Mouse (Mus musculus): ENCODE data around the gene Grhpr. TPM values are rescaled to one million over a fixed set of nuclear protein-coding genes. Genes with fewer than 3 reads are reported as not detected.

The Grhpr gene
- total and polyA plus RNA-seq, 3 experiments: 76.6 to 204 (median 107) TPM

- H3K4me1 ChIP-seq (ENCODE audit: control insufficient read depth in 1 of 2, insufficient read depth in 2 of 2): peaks cover 10 to 50% of the 10 kb centered on the region in 2 experiments
- in situ Hi-C loops (cut with MboI; ENCODE audit: low pct_ligation_motif_present, low pct_unique_long_range_greater_than_20kb, low sequenced_read_pairs) (no loop called here), dilution Hi-C loops (cut with MboI; ENCODE audit: extremely low pct_ligation_motif_present, extremely low pct_unique_long_range_greater_than_20kb, low sequenced_read_pairs) (no loop called here)
- peak within 1 kb of the TSS; percentile 55 for H3K4me2 ChIP-seq (ENCODE audit: insufficient read depth, low read depth, poor library complexity, severe bottlenecking)
- H3K9me3 ChIP-seq (replicated peaks; ENCODE audit: low read length): no peaks in the 10 kb centered on the region
- H3K36me3 ChIP-seq (replicated peaks in 1 of 2; ENCODE audit: control insufficient read depth in 1 of 2, insufficient read depth in 1 of 2, low read length in 1 of 2): peaks cover 12 to 33% of the 10 kb centered on the region in 2 experiments
- H3K27me3 ChIP-seq (replicated peaks): no peaks in the 10 kb centered on the region
- DNase-seq (ENCODE audit: extremely low read depth): peak; percentile 97
- TF ChIP-seq GABPA (IDR thresholded peaks at IDR 0.05; ENCODE audit: insufficient replicate concordance, low read depth, low read length) (no peak), ZKSCAN1 (IDR thresholded peaks at IDR 0.05; ENCODE audit: borderline replicate concordance, low read depth, low read length) (no peak), MAX (IDR thresholded peaks at IDR 0.05; ENCODE audit: low read length) (peak; percentile 90), KAT2A (IDR thresholded peaks at IDR 0.05; ENCODE audit: insufficient replicate concordance, low read length) (no peak), CHD2 (IDR thresholded peaks at IDR 0.05; ENCODE audit: low read length) (no peak), IRF4 (IDR thresholded peaks at IDR 0.05; ENCODE audit: low read depth, low read length) (peak; percentile 38), PAX5 (IDR thresholded peaks at IDR 0.05; ENCODE audit: low read length) (no peak), MAZ (IDR thresholded peaks at IDR 0.05; ENCODE audit: low read depth, low read length) (peak; percentile 85), ZNF384 (IDR thresholded peaks at IDR 0.05; ENCODE audit: low read depth, low read length) (no peak), TCF12 (IDR thresholded peaks at IDR 0.05; ENCODE audit: low read depth, low read length) (peak; percentile 83), ETS1 (conservative IDR thresholded peaks at IDR 0.05; ENCODE audit: low read depth, low read length) (peak; percentile 27; the same call in 1 of the 2 replicates), JUN (IDR thresholded peaks at IDR 0.05; ENCODE audit: insufficient read depth, low read depth, low read length) (no peak), MXI1 (IDR thresholded peaks at IDR 0.05; ENCODE audit: low read depth, low read length) (peak; percentile 96), CTCF (conservative IDR thresholded peaks at IDR 0.05 in 1 of 2, IDR thresholded peaks at IDR 0.05 in 1 of 2; ENCODE audit: low read depth in 2 of 2, low read length in 2 of 2) (no peak), TBP (conservative IDR thresholded peaks at IDR 0.05; ENCODE audit: low read depth, low read length) (0 out of 2 replicates have a peak, but pooled peaks have one; percentile 23), E2F4 (IDR thresholded peaks at IDR 0.05; ENCODE audit: insufficient replicate concordance, low read depth, low read length) (no peak), SIN3A (IDR thresholded peaks at IDR 0.05; ENCODE audit: low read length) (peak; percentile 91), NELFE (IDR thresholded peaks at IDR 0.05; ENCODE audit: low read depth, low read length) (peak; percentile 95), ZC3H11A (IDR thresholded peaks at IDR 0.05; ENCODE audit: low read depth, low read length) (no peak), JUND (conservative IDR thresholded peaks at IDR 0.05; ENCODE audit: low read depth, low read length) (0 out of 2 replicates have a peak, but pooled peaks have one; percentile 11), UBTF (IDR thresholded peaks at IDR 0.05; ENCODE audit: low read depth, low read length) (no peak), EP300 (IDR thresholded peaks at IDR 0.05; ENCODE audit: low read length) (no peak), ELF1 (IDR thresholded peaks at IDR 0.05; ENCODE audit: low read depth, low read length) (peak; percentile 90), USF1 (IDR thresholded peaks at IDR 0.05; ENCODE audit: low read depth, low read length) (no peak), POLR2AphosphoS2 (IDR thresholded peaks at IDR 0.05; ENCODE audit: low read depth, low read length) (peak; percentile 87), BHLHE40 (IDR thresholded peaks at IDR 0.05; ENCODE audit: low read depth, low read length) (0 out of 2 replicates have a peak, but pooled peaks have one; percentile 14), MYC (IDR thresholded peaks at IDR 0.05; ENCODE audit: low read depth, low read length) (peak; percentile 96), RAD21 (IDR thresholded peaks at IDR 0.05; ENCODE audit: low read depth, low read length) (no peak), MAFK (IDR thresholded peaks at IDR 0.05; ENCODE audit: insufficient replicate concordance, low read length) (0 out of 2 replicates have a peak, but pooled peaks have one; percentile 4), NRF1 (IDR thresholded peaks at IDR 0.05; ENCODE audit: low read depth, low read length) (peak; percentile 35; the same call in 1 of the 2 replicates), HCFC1 (IDR thresholded peaks at IDR 0.05; ENCODE audit: low read depth, low read length) (peak; percentile 66), POLR2A (IDR thresholded peaks at IDR 0.05; ENCODE audit: low read depth, low read length) (peak; percentile 93), ZMIZ1 (IDR thresholded peaks at IDR 0.05; ENCODE audit: low read depth, low read length) (peak; percentile 89), MEF2A (IDR thresholded peaks at IDR 0.05; ENCODE audit: borderline replicate concordance, low read depth, low read length) (peak; percentile 41; the same call in 1 of the 2 replicates), CHD1 (IDR thresholded peaks at IDR 0.05; ENCODE audit: low read depth, low read length) (peak; percentile 47; the same call in 1 of the 2 replicates), USF2 (conservative IDR thresholded peaks at IDR 0.05; ENCODE audit: low read depth, low read length) (no peak), SMC3 (IDR thresholded peaks at IDR 0.05; ENCODE audit: low read depth, low read length) (no peak), RCOR1 (conservative IDR thresholded peaks at IDR 0.05; ENCODE audit: low read depth, low read length) (0 out of 2 replicates have a peak, but pooled peaks have one; percentile 26)
- no peak within 1 kb of the TSS for H3K27ac ChIP-seq (ENCODE audit: insufficient read depth, low read depth)
- peak within 1 kb of the TSS; percentile 80 to 99 (median 90) for H3K4me3 ChIP-seq (replicated peaks in 1 of 3; ENCODE audit: low read depth in 2 of 3, low read length in 2 of 3, poor library complexity in 1 of 3)
- no peaks in the 10 kb centered on the region for H3K79me2 ChIP-seq (replicated peaks; ENCODE audit: control insufficient read depth, extremely low read depth, insufficient read depth, poor library complexity, severe bottlenecking)
- peak within 1 kb of the TSS; percentile 47 for H3K9ac ChIP-seq (ENCODE audit: insufficient read depth, low read depth)
Observed at GRCm38 (mm10) chr4:45018452-45018980, 37.3 kb downstream of the Grhpr start, which contains the start of gene Polr1e. Gene Polr1e (plus strand): TSS chr4:45018583.
